In the genomic region with DNA sequence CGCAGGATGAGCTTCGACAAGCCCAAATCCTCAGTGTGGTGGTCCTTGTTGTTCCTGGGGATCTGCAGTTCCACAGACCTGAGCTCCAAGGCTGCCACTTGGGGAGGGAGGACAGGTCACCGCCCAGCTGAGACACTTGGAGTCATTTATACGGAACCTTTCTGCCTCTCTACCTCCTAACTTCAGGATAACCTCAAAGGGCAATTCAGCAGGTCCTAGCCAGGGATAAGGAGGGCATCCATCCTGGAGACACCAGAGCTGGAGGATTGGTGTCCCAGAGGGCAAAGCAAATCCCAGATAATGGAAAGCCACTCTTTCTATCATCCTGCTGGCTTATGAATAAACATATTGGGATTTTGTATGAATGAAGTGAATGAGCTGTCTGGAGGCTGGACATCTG, we compare ENCODE assay signal across 18 mouse cellular contexts. TPM values are rescaled to one million over a fixed set of nuclear protein-coding genes. Genes with fewer than 3 reads are reported as not detected.
"Had no signal": no experiment of that assay in that cellular context is flagged by ENCODE, and none has a peak within 500 bp of the region (broad histone marks: within the 10 kb centered on the region; RNA-seq: fewer than 3 reads in every experiment).

Tgm7 (minus strand) TSS at position 101 of the 400 bp plus-strand sequence.

- H3K36me3 ChIP-seq: embryonic facial prominence, embryonic 10.5 days; embryonic facial prominence, embryonic 12.5 days; embryonic facial prominence, embryonic 13.5 days; embryonic facial prominence, embryonic 15.5 days; forebrain, embryonic 10.5 days; forebrain, embryonic 12.5 days; forebrain, embryonic 15.5 days had no signal

- H3K9me3 ChIP-seq: embryonic facial prominence, embryonic 10.5 days; embryonic facial prominence, embryonic 12.5 days; embryonic facial prominence, embryonic 13.5 days; embryonic facial prominence, embryonic 15.5 days; forebrain, embryonic 10.5 days; forebrain, embryonic 12.5 days; forebrain, embryonic 13.5 days; forebrain, embryonic 15.5 days had no signal

- H3K9ac ChIP-seq: embryonic facial prominence, embryonic 12.5 days; embryonic facial prominence, embryonic 13.5 days; embryonic facial prominence, embryonic 15.5 days; forebrain, embryonic 12.5 days; forebrain, embryonic 13.5 days; forebrain, embryonic 15.5 days; forebrain, postnatal 0 days had no signal

- H3K4me2 ChIP-seq: embryonic facial prominence, embryonic 12.5 days; embryonic facial prominence, embryonic 13.5 days; embryonic facial prominence, embryonic 15.5 days; forebrain, embryonic 12.5 days; forebrain, embryonic 13.5 days; forebrain, embryonic 15.5 days had no signal

- H3K27me3 ChIP-seq: embryonic facial prominence, embryonic 12.5 days; embryonic facial prominence, embryonic 13.5 days; embryonic facial prominence, embryonic 15.5 days; forebrain, embryonic 12.5 days; forebrain, embryonic 13.5 days; forebrain, embryonic 15.5 days had no signal

- ATAC-seq: forebrain, embryonic 13.5 days; forebrain, embryonic 14.5 days; forebrain, embryonic 15.5 days; forebrain, embryonic 16.5 days; forebrain, postnatal 0 days had no signal

- H3K27ac ChIP-seq: embryonic facial prominence, embryonic 10.5 days; embryonic facial prominence, embryonic 12.5 days; embryonic facial prominence, embryonic 13.5 days; embryonic facial prominence, embryonic 15.5 days; forebrain, embryonic 10.5 days; forebrain, embryonic 12.5 days; forebrain, embryonic 13.5 days; forebrain, embryonic 15.5 days; gastrocnemius, adult 2 months; heart, adult 2 months had no signal

- H3K4me1 ChIP-seq: embryonic facial prominence, embryonic 10.5 days; embryonic facial prominence, embryonic 12.5 days; embryonic facial prominence, embryonic 13.5 days; embryonic facial prominence, embryonic 15.5 days; forebrain, embryonic 10.5 days; forebrain, embryonic 12.5 days; forebrain, embryonic 13.5 days; forebrain, embryonic 15.5 days had no signal

- H3K4me3 ChIP-seq: embryonic facial prominence, embryonic 10.5 days; embryonic facial prominence, embryonic 12.5 days; embryonic facial prominence, embryonic 13.5 days; embryonic facial prominence, embryonic 15.5 days; erythroblast, embryonic 14.5 days; forebrain, embryonic 10.5 days; forebrain, embryonic 12.5 days; forebrain, embryonic 13.5 days; forebrain, embryonic 15.5 days; gastrocnemius, adult 2 months; heart, adult 2 months had no signal

RNA-seq across cellular contexts. Expression of gene Tgm7, which starts in this region (rescaled TPM):
- polyA plus RNA-seq: embryonic facial prominence, embryonic 10.5 days; embryonic facial prominence, embryonic 11.5 days; embryonic facial prominence, embryonic 12.5 days; embryonic facial prominence, embryonic 13.5 days; embryonic facial prominence, embryonic 14.5 days; embryonic facial prominence, embryonic 15.5 days; erythroblast, embryonic 14.5 days; forebrain, embryonic 10.5 days; forebrain, embryonic 11.5 days; forebrain, embryonic 12.5 days; forebrain, embryonic 13.5 days; forebrain, embryonic 14.5 days; forebrain, embryonic 15.5 days; forebrain, embryonic 16.5 days; forebrain, postnatal 0 days; gonadal fat pad, adult 2 months had no signal
